Mouse (Mus musculus): ENCODE results near the gene Epor.

DNA sequence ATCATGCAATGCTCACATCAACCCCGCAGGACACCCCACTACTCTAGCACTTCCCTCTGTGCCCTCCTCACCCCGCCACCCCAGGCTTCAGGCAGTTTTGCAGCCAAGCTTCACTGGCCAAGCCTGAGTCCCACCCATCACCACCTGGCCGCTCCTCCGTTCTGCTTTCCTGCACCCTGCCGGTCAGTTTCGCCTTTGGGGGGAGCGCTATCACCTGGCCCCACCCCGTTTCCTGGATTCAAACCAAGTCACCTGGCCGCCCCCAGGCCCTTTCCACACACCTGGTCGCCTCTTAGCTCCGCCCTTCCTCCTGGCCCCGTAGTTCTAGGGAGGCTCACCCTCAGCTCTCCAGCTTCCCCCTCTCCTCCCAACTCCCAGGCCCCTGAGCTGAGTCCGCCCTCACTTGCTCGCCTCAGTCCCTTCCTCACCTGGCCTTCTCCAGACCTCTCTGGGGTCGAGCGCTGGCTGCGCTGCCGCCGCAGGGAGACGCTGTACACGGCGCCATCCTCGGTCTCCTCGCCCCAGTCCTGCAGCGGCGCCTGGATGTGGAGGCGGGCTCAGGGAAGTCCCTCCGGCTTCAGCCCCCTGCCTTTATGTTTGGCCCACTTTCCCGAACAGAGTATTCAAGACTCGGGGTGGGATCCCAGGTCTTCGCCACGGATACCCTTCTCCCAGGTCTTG is 25.3 kb upstream of the Epor start:
- TF ChIP-seq CTCF (conservative IDR thresholded peaks at IDR 0.05; ENCODE audit: low read length) (no peak), NANOG (IDR thresholded peaks at IDR 0.05; ENCODE audit: borderline replicate concordance, low read length) (no peak)
